Mouse (Mus musculus) neural tube, embryonic 14.5 days (tissue): ENCODE results near the gene Cgn. TPM values are rescaled to one million over a fixed set of nuclear protein-coding genes. Genes with fewer than 3 reads are reported as not detected.
A peak's percentile ranks its signal among the peaks of the same experiment; 100 is the strongest.
"Not testable (repeated sequence)": the region's sequence is repeated elsewhere in the genome, so short reads cannot be mapped to it uniquely, and the experiment has no call there.

Experiments used
- ATAC-seq: fragments of 200-750 bp; cut with Nextera tagmentation; 2 replicates; pipeline ENCODE4 v1.8.0; 2017; ENCODE audit warnings: low read depth, mild to moderate bottlenecking, moderate TSS enrichment, moderate library complexity
- H3K27ac ChIP-seq: fragments of 300-500 bp; sonication (generic); 2 replicates; pipeline ENCODE4 v1.5.1; 2014; ENCODE audit warnings: low read depth, mild to moderate bottlenecking, control low read depth, low read length, moderate library complexity, mixed read lengths
- H3K27me3 ChIP-seq: fragments of 300-500 bp; sonication (generic); 2 replicates; pipeline ENCODE4 v1.6.1; 2014; ENCODE audit warnings: low read length; ENCODE audit not compliant: control insufficient read depth, insufficient read depth
- H3K36me3 ChIP-seq: fragments of 300-500 bp; sonication (generic); 2 replicates; pipeline ENCODE4 v1.6.1; 2014; ENCODE audit warnings: low read length, mixed read lengths; ENCODE audit not compliant: control insufficient read depth, insufficient read depth
- H3K4me1 ChIP-seq: fragments of 300-500 bp; sonication (generic); 2 replicates; pipeline ENCODE4 v1.6.1; 2014; ENCODE audit warnings: low read length; ENCODE audit not compliant: control insufficient read depth, insufficient read depth
- H3K4me2 ChIP-seq: fragments of 300-500 bp; sonication (generic); 2 replicates; pipeline ENCODE4 v1.6.1; 2014; ENCODE audit warnings: mild to moderate bottlenecking, low read depth, low read length, control low read depth
- H3K4me3 ChIP-seq: fragments of 300-500 bp; sonication (generic); 2 replicates; pipeline ENCODE4 v1.5.1; 2014; ENCODE audit warnings: low read depth, low read length, control low read depth, mixed read lengths
- H3K9ac ChIP-seq: fragments of 300-500 bp; sonication (generic); replicated peaks from 2 replicates; pipeline ENCODE4 v1.6.1; 2014; ENCODE audit warnings: low read depth, mild to moderate bottlenecking, control low read depth, low read length, mixed read lengths
- H3K9me3 ChIP-seq: fragments of 300-500 bp; sonication (generic); 2 replicates; pipeline ENCODE4 v1.6.1; 2016; ENCODE audit warnings: low read length; ENCODE audit not compliant: control insufficient read depth
- WGBS: fragments of 180-500 bp; shearing (Covaris S2); extraction: QIAGEN DNeasy Blood & Tissue Kit; methylation state at CpG from one replicate; pipeline ENCODE4 v1.1.7; 2014; 5-methylcytosine and 5-hydroxymethylcytosine counted together
- polyA plus RNA-seq: library from polyadenylated mRNA; unstranded; fragments of >200 nt; fragmentation: Nextera tagmentation; extraction: Ambion mirVana; gene quantifications from 2 replicates; pipeline ENCODE4 v1.2.1, GENCODE M21; 2014

The Cgn gene
- polyA plus RNA-seq, 1 experiment from 2014 or later = 11.6 TPM

DNA sequence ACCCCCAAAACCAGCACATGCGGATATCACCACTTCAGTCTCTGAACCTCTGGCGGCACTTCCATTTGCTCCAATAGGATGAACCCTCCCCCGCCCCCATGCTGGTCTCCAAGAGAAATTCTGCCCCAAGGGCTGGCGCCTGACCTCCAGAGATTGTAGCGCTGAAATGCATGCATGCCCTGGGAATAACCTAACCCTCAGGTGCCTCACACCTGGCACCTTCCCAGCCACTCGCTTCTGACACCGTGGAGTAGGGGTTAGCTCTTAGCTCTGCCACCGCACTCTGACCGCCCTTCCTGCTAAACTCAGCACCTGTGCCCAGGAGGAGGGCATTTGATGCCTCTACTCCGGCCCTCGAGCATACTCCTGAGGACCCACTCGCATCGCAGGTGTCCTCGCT lies 334 bp downstream of the Cgn start:
- Histone ChIP-seq H3K27ac (no peak overlapping the region), H3K9me3 (no peaks in the 10 kb centered on the region), H3K27me3 (no peaks in the 10 kb centered on the region), H3K36me3 (no peaks in the 10 kb centered on the region), H3K4me2 (peak overlapping the region; percentile 68), H3K9ac (peak overlapping the region; percentile 74), H3K4me3 (peak overlapping the region; percentile 47), H3K4me1 (peaks cover 3% of the 10 kb centered on the region; the same call in 1 of the 2 replicates)
- no peak; the same call in 1 of the 2 replicates for ATAC-seq
- 2% methylated on average over 14 of the region's 14 CpGs for WGBS

- Histone ChIP-seq H3K36me3 (no peaks in the 10 kb centered on the region), H3K9ac (no peak overlapping the region), H3K9me3 (no peaks in the 10 kb centered on the region), H3K4me3 (no peak overlapping the region), H3K27ac (no peak overlapping the region), H3K27me3 (no peaks in the 10 kb centered on the region), H3K4me1 (peaks cover 3% of the 10 kb centered on the region; the same call in 1 of the 2 replicates), H3K4me2 (no peak overlapping the region)
- ATAC-seq = no peak
- WGBS = 47% methylated on average over 5 of the region's 5 CpGs
These were observed 2.1 kb downstream of the Cgn start for GRCm38 (mm10) chr3:94784171-94784701.

- Histone ChIP-seq H3K27me3 (no peaks in the 10 kb centered on the region), H3K4me3 (no peak overlapping the region), H3K9ac (no peak overlapping the region), H3K4me2 (no peak overlapping the region), H3K9me3 (no peaks in the 10 kb centered on the region), H3K27ac (no peak overlapping the region), H3K36me3 (no peaks in the 10 kb centered on the region), H3K4me1 (peaks cover 3% of the 10 kb centered on the region; the same call in 1 of the 2 replicates)
- WGBS = 63% methylated on average over 5 of the region's 5 CpGs
- no peak for ATAC-seq
These were observed 2.8 kb downstream of the Cgn start for GRCm38 (mm10) chr3:94783462-94783931.

GRCm38 (mm10) chr3:94782936-94783335 lies 3.4 kb downstream of the Cgn start:
- Histone ChIP-seq H3K27me3 (no peaks in the 10 kb centered on the region), H3K9me3 (no peaks in the 10 kb centered on the region), H3K27ac (no peak overlapping the region), H3K4me1 (peaks cover 3% of the 10 kb centered on the region; the same call in 1 of the 2 replicates), H3K36me3 (no peaks in the 10 kb centered on the region), H3K9ac (no peak overlapping the region), H3K4me2 (no peak overlapping the region), H3K4me3 (no peak overlapping the region)
- ATAC-seq = no peak
- WGBS = 69% methylated on average over 4 of the region's 4 CpGs

DNA sequence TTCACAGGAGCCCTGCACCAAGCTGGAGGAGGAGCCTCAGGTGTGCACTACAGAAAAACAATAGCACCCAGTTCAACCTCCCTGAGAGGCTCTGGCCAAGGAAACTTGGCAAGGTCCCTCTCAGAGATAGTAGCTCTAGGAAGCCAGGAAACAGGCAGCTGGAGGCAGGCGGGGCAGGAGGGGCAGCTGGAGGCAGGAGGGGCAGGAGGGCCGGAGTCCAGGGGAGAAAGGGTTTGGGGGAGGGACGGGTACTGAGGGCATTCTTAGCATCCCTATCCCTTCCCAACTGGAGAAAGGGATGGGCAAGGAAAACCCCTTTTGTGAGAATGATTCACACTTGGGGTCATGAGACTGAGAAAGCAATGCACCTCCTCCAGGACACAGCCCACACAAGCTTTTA lies 4.9 kb downstream of the Cgn start:
- Histone ChIP-seq H3K4me3 (no peak overlapping the region), H3K4me2 (no peak overlapping the region), H3K27me3 (no peaks in the 10 kb centered on the region), H3K4me1 (no peaks in the 10 kb centered on the region), H3K9me3 (no peaks in the 10 kb centered on the region), H3K36me3 (no peaks in the 10 kb centered on the region), H3K9ac (no peak overlapping the region), H3K27ac (no peak overlapping the region)
- ATAC-seq = no peak
- 22% methylated on average over 3 of the region's 3 CpGs for WGBS

DNA sequence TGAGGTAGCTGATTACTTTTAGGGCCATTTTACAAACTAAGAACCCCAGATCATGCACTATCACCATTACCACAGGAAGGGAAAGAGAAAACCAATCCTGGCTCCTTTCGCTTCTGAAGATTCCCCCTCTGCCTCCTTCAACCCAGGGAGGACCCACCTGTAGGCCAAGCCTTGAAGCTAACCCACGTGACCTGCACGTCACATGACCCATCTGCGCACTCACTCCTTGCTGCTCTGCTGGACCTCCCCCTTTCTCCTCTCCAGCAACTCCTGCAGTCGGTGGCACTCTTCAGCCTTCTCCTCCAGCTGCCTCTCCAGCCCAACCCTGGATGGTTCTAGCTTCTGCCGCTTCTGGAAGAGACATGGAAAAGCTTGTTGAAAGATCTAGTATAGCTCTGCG lies 10.4 kb downstream of the Cgn start:
- no peak for ATAC-seq
- H3K4me1 ChIP-seq = no peaks in the 10 kb centered on the region
- H3K27me3 ChIP-seq = no peaks in the 10 kb centered on the region
- H3K4me3 ChIP-seq = no peak overlapping the region
- no peak overlapping the region for H3K9ac ChIP-seq
- whole genome bisulfite sequencing = 80% methylated on average over 7 of the region's 7 CpGs
- no peak overlapping the region for H3K27ac ChIP-seq
- no peaks in the 10 kb centered on the region for H3K9me3 ChIP-seq
- H3K36me3 ChIP-seq = no peaks in the 10 kb centered on the region
- no peak overlapping the region for H3K4me2 ChIP-seq

GRCm38 (mm10) chr3:94774039-94774438 lies 12.3 kb downstream of the Cgn start:
- no peaks in the 10 kb centered on the region for H3K36me3 ChIP-seq
- no peak overlapping the region for H3K27ac ChIP-seq
- no peak overlapping the region for H3K9ac ChIP-seq
- ATAC-seq = no peak
- 88% methylated on average over 11 of the region's 11 CpGs for WGBS
- H3K4me2 ChIP-seq = no peak overlapping the region
- no peaks in the 10 kb centered on the region for H3K9me3 ChIP-seq
- H3K4me1 ChIP-seq = no peaks in the 10 kb centered on the region
- H3K4me3 ChIP-seq = no peak overlapping the region
- H3K27me3 ChIP-seq = no peaks in the 10 kb centered on the region

DNA sequence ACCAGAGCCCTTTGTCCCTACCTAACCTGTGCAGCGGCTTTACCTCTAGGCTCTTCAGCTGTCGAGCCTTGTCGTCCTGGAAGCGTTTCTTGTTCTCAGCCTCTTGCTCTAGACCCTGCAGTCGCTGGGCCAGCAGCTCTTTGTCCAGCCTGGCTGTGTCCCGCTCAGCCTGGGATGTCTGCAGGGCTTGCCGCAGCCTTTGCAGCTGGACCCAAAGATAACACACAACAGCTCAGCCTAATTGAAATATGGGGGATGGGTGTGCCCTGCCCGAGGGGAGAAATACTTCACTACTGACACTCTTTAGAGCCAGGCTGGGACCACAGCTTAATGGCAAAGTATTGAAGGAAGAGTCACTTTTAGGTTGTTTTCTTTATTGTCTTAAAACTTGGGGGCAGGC lies 20.8 kb downstream of the Cgn start:
- not testable (repeated sequence) for H3K4me1 ChIP-seq, H3K9me3 ChIP-seq, H3K27ac ChIP-seq, H3K36me3 ChIP-seq, H3K4me3 ChIP-seq, H3K27me3 ChIP-seq, H3K4me2 ChIP-seq, H3K9ac ChIP-seq, ATAC-seq
- WGBS = 66% methylated on average over 8 of the region's 8 CpGs

DNA sequence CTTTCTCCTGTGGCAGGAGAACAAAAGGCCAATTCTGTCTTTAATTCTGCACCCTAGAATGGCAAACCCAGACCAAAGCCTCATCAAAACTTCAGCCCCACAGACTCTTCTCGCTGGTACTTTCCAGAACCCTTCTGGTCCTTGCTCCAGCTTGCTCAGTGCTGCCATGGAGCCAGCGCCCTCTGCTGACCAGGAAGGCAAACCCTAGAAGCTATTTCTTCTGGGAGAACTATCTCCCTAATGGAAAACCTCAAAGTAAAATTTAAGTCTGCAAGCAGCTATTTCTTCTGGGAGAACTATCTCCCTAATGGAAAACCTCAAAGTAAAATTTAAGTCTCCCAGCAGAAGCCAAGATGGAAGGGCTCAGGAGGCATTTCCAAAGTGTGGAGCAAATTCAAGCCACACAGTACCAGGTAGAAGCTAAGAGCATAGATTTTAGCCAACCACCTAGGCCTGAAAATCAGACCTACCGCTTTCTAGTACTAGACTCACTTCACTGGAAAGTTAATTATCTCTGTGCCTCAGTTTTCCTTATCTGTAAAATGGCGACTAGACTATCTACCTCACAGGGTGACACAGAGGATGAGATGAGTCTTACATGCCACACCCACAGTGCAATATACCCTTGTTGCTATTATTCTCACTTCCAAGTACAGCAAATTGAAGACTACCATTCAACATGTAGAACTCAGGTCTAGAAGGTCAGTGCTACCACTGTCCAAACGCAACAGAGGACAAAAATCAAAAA lies 21.6 kb downstream of the Cgn start:
- H3K27ac ChIP-seq, H3K36me3 ChIP-seq, H3K9ac ChIP-seq, H3K4me1 ChIP-seq, H3K4me2 ChIP-seq, ATAC-seq, H3K9me3 ChIP-seq, H3K4me3 ChIP-seq, H3K27me3 ChIP-seq: not testable (repeated sequence)
- 92% methylated on average over 3 of the region's 5 CpGs for whole genome bisulfite sequencing
